Mouse (Mus musculus) CD8-positive naive resting alpha-beta T cell, adult 2 months (primary cell): ENCODE results near the gene Usp7.

ENCODE experiments used
- DNase-seq, 2 experiments: peaks; one replicate each; pipeline ENCODE4 v3.0.0; 2022; ENCODE audit warnings: low read depth in 2 of 2, low spot score in 2 of 2

Gene Usp7

DNA sequence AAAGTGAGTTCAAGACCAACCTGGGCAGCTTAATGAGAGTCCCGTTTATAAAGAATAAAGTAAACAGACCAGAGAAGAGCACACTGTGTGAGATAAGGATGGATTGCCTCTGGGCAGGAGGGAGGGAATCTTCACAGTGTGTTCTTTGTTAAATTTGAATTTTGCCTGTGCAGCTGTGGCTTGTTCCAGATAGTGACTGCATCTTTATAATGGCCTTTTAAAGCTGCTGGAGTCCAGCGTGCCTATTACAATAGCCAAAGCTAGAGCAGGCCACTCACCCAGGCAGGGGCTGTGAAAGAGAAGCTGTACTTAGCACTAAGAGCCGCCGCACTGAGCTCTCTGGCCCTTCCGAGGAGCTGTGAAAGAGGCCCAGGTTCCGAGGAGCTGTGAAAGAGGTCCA, 146.6 kb downstream of the Usp7 start:
- DNase-seq, result no peak

DNA sequence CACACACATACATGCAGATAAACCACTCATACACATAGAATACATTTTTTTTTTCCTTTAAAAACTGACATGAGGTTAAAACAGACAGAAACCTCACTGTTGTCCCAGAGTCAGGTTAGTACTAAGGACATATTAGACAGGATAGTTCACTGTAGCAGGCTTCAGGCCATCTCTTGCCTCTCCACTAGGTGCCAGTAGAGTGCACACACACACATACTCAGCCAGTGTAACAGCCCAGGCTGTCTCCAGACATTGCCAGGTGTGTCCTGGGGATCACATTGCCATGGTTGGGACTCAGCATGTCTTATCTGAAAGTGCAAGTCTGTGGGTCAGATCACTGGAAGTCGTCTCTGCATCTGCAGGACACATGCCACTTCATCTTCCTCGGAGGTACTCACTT, 148.3 kb downstream of the Usp7 start:
- peak in 1 of 2 experiments; percentile 42 for DNase-seq
